Mouse (Mus musculus) stomach, embryonic 16.5 days (tissue): ENCODE measurements around the gene Hist1h1t. TPM values are rescaled to one million over a fixed set of nuclear protein-coding genes. Genes with fewer than 3 reads are reported as not detected.
"Not testable (repeated sequence)": the region's sequence is repeated elsewhere in the genome, so short reads cannot be mapped to it uniquely, and the experiment has no call there.

Experiments used
- ATAC-seq: fragments of 200-750 bp; cut with Nextera tagmentation; 2 replicates; pipeline ENCODE4 v1.8.0; 2017; ENCODE audit warnings: moderate number of reproducible peaks, moderate TSS enrichment; ENCODE audit not compliant: insufficient read depth, low FRiP score
- H3K27ac ChIP-seq: fragments of 300-500 bp; sonication (generic); 2 replicates; pipeline ENCODE4 v1.5.1; 2014; ENCODE audit warnings: low read length
- H3K27me3 ChIP-seq: fragments of 300-500 bp; sonication (generic); 2 replicates; pipeline ENCODE4 v1.6.1; 2014; ENCODE audit warnings: low read length, control low read depth, mixed read lengths; ENCODE audit not compliant: control insufficient read depth, insufficient read depth
- H3K36me3 ChIP-seq: fragments of 300-500 bp; sonication (generic); 2 replicates; pipeline ENCODE4 v1.6.1; 2014; ENCODE audit warnings: low read length; ENCODE audit not compliant: control insufficient read depth, insufficient read depth
- H3K4me1 ChIP-seq: fragments of 300-500 bp; sonication (generic); 2 replicates; pipeline ENCODE4 v1.6.1; 2014; ENCODE audit warnings: low read length, control low read depth, mixed read lengths; ENCODE audit not compliant: control insufficient read depth, insufficient read depth
- H3K4me2 ChIP-seq: fragments of 300-500 bp; sonication (generic); 2 replicates; pipeline ENCODE4 v1.6.1; 2014; ENCODE audit warnings: low read depth, low read length, mixed read lengths
- H3K4me3 ChIP-seq: fragments of 300-500 bp; sonication (generic); replicated peaks from 2 replicates; pipeline ENCODE4 v1.5.1; 2014; ENCODE audit warnings: mild to moderate bottlenecking, low read length
- H3K9ac ChIP-seq: fragments of 300-500 bp; sonication (generic); 2 replicates; pipeline ENCODE4 v1.6.1; 2014; ENCODE audit warnings: low read length
- H3K9me3 ChIP-seq: fragments of 300-500 bp; sonication (generic); replicated peaks from 2 replicates; pipeline ENCODE4 v1.6.1; 2016; ENCODE audit warnings: low read length, control low read depth; ENCODE audit not compliant: control insufficient read depth
- WGBS: fragments of 180-500 bp; shearing (Covaris S2); extraction: QIAGEN DNeasy Blood & Tissue Kit; methylation state at CpG from one replicate; pipeline ENCODE4 v1.1.7; 2014; 5-methylcytosine and 5-hydroxymethylcytosine counted together
- polyA plus RNA-seq: library from polyadenylated mRNA; unstranded; fragments of >200 nt; fragmentation: Nextera tagmentation; extraction: Ambion mirVana; gene quantifications from 2 replicates; pipeline ENCODE4 v1.2.1, GENCODE M21; 2015

The Hist1h1t gene
- polyA plus RNA-seq, result 0.14 TPM in 1 of 2 replicates, not detected in the other

GRCm38 (mm10) chr13:23695514-23695913 lies at the start of gene Hist1h1t:
Gene Hist1h1t, plus strand, starts transcription at chr13:23695814.
- Histone ChIP-seq H3K9ac (peak within 1 kb of the TSS; percentile 21; the same call in 1 of the 2 replicates), H3K27me3 (no peaks in the 10 kb centered on the region), H3K4me2 (no peak within 1 kb of the TSS), H3K36me3 (no peaks in the 10 kb centered on the region), H3K4me1 (0 out of 2 replicates have a peak, but pooled peaks cover 2% of the 10 kb centered on the region), H3K27ac (no peak within 1 kb of the TSS), H3K4me3 (no peak within 1 kb of the TSS), H3K9me3 (no peaks in the 10 kb centered on the region)
- WGBS, result 46% methylated on average over 13 of the region's 13 CpGs
- ATAC-seq, result no peak

GRCm38 (mm10) chr13:23659636-23660366 lies 35.8 kb upstream of the Hist1h1t start:
- no peaks in the 10 kb centered on the region for H3K9me3 ChIP-seq
- H3K4me1 ChIP-seq, result no peaks in the 10 kb centered on the region
- H3K36me3 ChIP-seq, result no peaks in the 10 kb centered on the region
- no peaks in the 10 kb centered on the region for H3K27me3 ChIP-seq
- no peak overlapping the region for H3K4me2 ChIP-seq
- WGBS, result 69% methylated on average over 6 of the region's 6 CpGs
- no peak overlapping the region for H3K9ac ChIP-seq
- no peak for ATAC-seq
- H3K4me3 ChIP-seq, result no peak overlapping the region
- H3K27ac ChIP-seq, result no peak overlapping the region

GRCm38 (mm10) chr13:23662536-23662935 lies 33.1 kb upstream of the Hist1h1t start:
- no peak overlapping the region for H3K4me3 ChIP-seq
- no peak for ATAC-seq
- no peaks in the 10 kb centered on the region for H3K27me3 ChIP-seq
- H3K27ac ChIP-seq, result no peak overlapping the region
- H3K36me3 ChIP-seq, result no peaks in the 10 kb centered on the region
- no peak overlapping the region for H3K9ac ChIP-seq
- H3K4me1 ChIP-seq, result no peaks in the 10 kb centered on the region
- no peak overlapping the region for H3K4me2 ChIP-seq
- 70% methylated on average over 3 of the region's 3 CpGs for WGBS
- no peaks in the 10 kb centered on the region for H3K9me3 ChIP-seq

- Histone ChIP-seq H3K27me3 (no peaks in the 10 kb centered on the region), H3K36me3 (no peaks in the 10 kb centered on the region), H3K4me2 (peak overlapping the region; percentile 62; the same call in 1 of the 2 replicates), H3K9me3 (no peaks in the 10 kb centered on the region), H3K27ac (no peak overlapping the region), H3K9ac (no peak overlapping the region), H3K4me3 (no peak overlapping the region), H3K4me1 (peaks cover 7% of the 10 kb centered on the region)
- 70% methylated on average over 6 of the region's 6 CpGs for WGBS
- ATAC-seq, result no peak
Measured at GRCm38 (mm10) chr13:23681990-23682582, 13.5 kb upstream of the Hist1h1t start.

- H3K9me3 ChIP-seq, result no peaks in the 10 kb centered on the region
- H3K27ac ChIP-seq, result peak overlapping the region; percentile 94
- H3K36me3 ChIP-seq, result no peaks in the 10 kb centered on the region
- H3K4me2 ChIP-seq, result peak overlapping the region; percentile 62
- H3K27me3 ChIP-seq, result no peaks in the 10 kb centered on the region
- H3K9ac ChIP-seq, result peak overlapping the region; percentile 67
- ATAC-seq, result no peak
- H3K4me3 ChIP-seq, result peak overlapping the region; percentile 45
- WGBS, result 27% methylated on average over 1 of the region's 1 CpGs
- peaks cover 8% of the 10 kb centered on the region for H3K4me1 ChIP-seq
Measured at GRCm38 (mm10) chr13:23682623-23682946, 13.0 kb upstream of the Hist1h1t start.

- not testable (repeated sequence) for H3K9me3 ChIP-seq, H3K4me1 ChIP-seq, H3K36me3 ChIP-seq, H3K27me3 ChIP-seq
- peak overlapping the region; percentile 94 for H3K27ac ChIP-seq
- peak overlapping the region; percentile 62 for H3K4me2 ChIP-seq
- WGBS, result 15% methylated on average over 10 of the region's 30 CpGs
- ATAC-seq, result peak; percentile 12; the same call in 1 of the 2 replicates
- H3K4me3 ChIP-seq, result peak overlapping the region; percentile 45
- H3K9ac ChIP-seq, result peak overlapping the region; percentile 67
Measured at GRCm38 (mm10) chr13:23682947-23683754, 12.5 kb upstream of the Hist1h1t start.

- peak; percentile 98 for ATAC-seq
- peak within 1 kb of the TSS; percentile 99 for H3K27ac ChIP-seq
Measured at GRCm38 (mm10) chr13:23683755-23684281, 11.8 kb upstream of the Hist1h1t start, which contains the start of the genes Hist1h2ac and Hist1h2bc. Gene Hist1h2ac, minus strand, starts transcription at chr13:23683948. Gene Hist1h2bc, plus strand, starts transcription at chr13:23684199.

GRCm38 (mm10) chr13:23684295-23684945 lies 11.2 kb upstream of the Hist1h1t start:
- peak overlapping the region; percentile 57 for H3K4me3 ChIP-seq
- peak; percentile 7; the same call in 1 of the 2 replicates for ATAC-seq
- H3K9me3 ChIP-seq, H3K4me1 ChIP-seq, H3K36me3 ChIP-seq, H3K27me3 ChIP-seq: not testable (repeated sequence)
- peak overlapping the region; percentile 65 for H3K4me2 ChIP-seq
- under 1% methylated on average over 14 of the region's 37 CpGs for WGBS
- peak overlapping the region; percentile 75 for H3K9ac ChIP-seq
- peak overlapping the region; percentile 99 for H3K27ac ChIP-seq

More at GRCm38 (mm10) chr13:23683755-23684281, 11.8 kb upstream of the Hist1h1t start, which contains the start of the genes Hist1h2ac and Hist1h2bc:
- 0% methylated on average over 30 of the region's 32 CpGs for WGBS
- H3K4me2 ChIP-seq, result peak within 1 kb of the TSS; percentile 65
- H3K27me3 ChIP-seq, result no peaks in the 10 kb centered on the region
- H3K9me3 ChIP-seq, result no peaks in the 10 kb centered on the region
- H3K9ac ChIP-seq, result peak within 1 kb of the TSS; percentile 75
- peak within 1 kb of the TSS; percentile 57 for H3K4me3 ChIP-seq
- H3K36me3 ChIP-seq, result no peaks in the 10 kb centered on the region
- peaks cover 8% of the 10 kb centered on the region for H3K4me1 ChIP-seq
